Mouse (Mus musculus) testis, adult 2 months (tissue): ENCODE measurements around the gene Asap3.

ENCODE experiments used
- CTCF ChIP-seq: fragments of 200-500 bp; IDR thresholded peaks from 2 replicates; pipeline ENCODE4 v1.5.1; 2012; ENCODE audit warnings: low read depth, mild to moderate bottlenecking, inconsistent platforms, low read length, moderate library complexity; ENCODE audit not compliant: control insufficient read depth, insufficient read depth, insufficient replicate concordance
- POLR2A ChIP-seq: fragments of 200-500 bp; IDR thresholded peaks from 2 replicates; pipeline ENCODE4 v1.6.1; 2012; ENCODE audit warnings: low read depth, mild to moderate bottlenecking, inconsistent platforms, low read length, moderate library complexity; ENCODE audit not compliant: control insufficient read depth

DNA sequence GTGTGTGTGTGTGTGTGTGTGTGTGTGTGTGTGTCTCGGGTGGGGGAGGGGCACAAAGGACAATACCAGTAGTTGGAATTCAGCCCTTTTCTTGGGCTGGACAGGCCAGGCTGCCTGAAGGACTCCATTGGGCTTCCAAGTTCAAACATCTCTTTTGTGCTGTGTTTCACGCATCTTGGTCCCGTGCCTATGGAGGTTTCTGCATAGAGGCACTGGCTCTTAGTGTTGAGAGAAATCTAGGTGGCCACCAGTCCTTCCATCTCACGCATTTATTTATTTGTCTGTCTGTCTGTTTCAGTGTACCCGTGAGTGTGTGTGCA is 18.0 kb downstream of the Asap3 start:
- TF ChIP-seq POLR2A (no peak), CTCF (no peak)
